Mouse (Mus musculus) G1E-ER4 (cell line): Measurements from ENCODE around the gene Tlr5. TPM values are rescaled to one million over a fixed set of nuclear protein-coding genes. Genes with fewer than 3 reads are reported as not detected.

Source experiments
- GATA1 ChIP-seq: IDR thresholded peaks from one replicate; pipeline ENCODE4 v1.8.0; 2012; ENCODE audit warnings: low read length, inconsistent platforms
- polyA plus RNA-seq: library from polyadenylated mRNA; stranded (reverse); fragments of >175 nt; gene quantifications from 2 replicates; pipeline ENCODE4 v1.2.3, GENCODE M21; 2012

Gene Tlr5
- polyA plus RNA-seq, 1 experiment: not detected

GRCm38 (mm10) chr1:182937486-182938120 lies 17.0 kb upstream of the Tlr5 start:
- no peak for TF ChIP-seq GATA1

- no peak for TF ChIP-seq GATA1
Measured at GRCm38 (mm10) chr1:182941921-182942320, 12.7 kb upstream of the Tlr5 start.

- no peak for TF ChIP-seq GATA1
Measured at GRCm38 (mm10) chr1:182943911-182944310, 10.7 kb upstream of the Tlr5 start.

GRCm38 (mm10) chr1:182944638-182945037 lies 9.9 kb upstream of the Tlr5 start:
- no peak for TF ChIP-seq GATA1

DNA sequence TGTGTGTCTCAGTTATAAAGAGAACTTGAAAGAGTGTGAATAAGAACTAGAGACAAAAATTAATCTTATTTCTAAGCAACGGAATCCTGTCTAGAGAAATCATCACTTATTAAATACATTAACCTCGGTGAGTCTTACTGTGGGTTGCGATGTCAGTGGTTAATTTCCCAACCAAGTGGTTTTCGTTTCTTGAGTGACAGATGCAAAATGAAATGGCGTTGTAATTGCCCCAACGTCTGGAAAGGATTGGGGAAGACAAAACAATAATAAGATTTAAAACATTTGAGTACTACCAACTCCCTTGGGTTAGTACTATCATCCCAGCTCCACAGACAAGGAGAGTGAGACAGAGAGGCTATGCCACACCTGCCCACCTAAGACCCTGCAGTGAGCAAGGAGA lies 9.0 kb upstream of the Tlr5 start:
- no peak for TF ChIP-seq GATA1

- TF ChIP-seq GATA1: no peak
Measured at GRCm38 (mm10) chr1:182951298-182951697, 3.3 kb upstream of the Tlr5 start.

DNA sequence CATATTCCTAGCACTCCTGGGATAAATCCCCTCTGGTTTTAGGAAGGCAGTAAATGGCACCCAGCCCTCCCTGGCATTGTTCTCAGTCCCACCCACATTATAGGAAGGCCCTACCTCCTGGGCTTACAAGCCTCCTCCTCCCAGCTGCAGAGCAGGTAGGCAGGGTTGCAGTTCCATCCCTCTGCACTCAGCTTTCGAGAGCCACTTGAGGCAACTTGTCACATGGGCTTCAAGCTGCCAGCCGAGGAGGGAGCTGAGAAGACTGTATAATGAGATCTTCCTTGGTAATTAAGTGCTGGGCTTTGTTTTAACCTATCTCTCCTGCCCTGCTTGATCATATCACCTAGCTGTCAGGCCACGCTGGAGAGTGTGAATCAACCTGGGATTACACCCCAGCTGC lies 1.4 kb upstream of the Tlr5 start:
- TF ChIP-seq GATA1: no peak

- TF ChIP-seq GATA1: no peak
Measured at GRCm38 (mm10) chr1:182953667-182954066, 921 bp upstream of the Tlr5 start.

DNA sequence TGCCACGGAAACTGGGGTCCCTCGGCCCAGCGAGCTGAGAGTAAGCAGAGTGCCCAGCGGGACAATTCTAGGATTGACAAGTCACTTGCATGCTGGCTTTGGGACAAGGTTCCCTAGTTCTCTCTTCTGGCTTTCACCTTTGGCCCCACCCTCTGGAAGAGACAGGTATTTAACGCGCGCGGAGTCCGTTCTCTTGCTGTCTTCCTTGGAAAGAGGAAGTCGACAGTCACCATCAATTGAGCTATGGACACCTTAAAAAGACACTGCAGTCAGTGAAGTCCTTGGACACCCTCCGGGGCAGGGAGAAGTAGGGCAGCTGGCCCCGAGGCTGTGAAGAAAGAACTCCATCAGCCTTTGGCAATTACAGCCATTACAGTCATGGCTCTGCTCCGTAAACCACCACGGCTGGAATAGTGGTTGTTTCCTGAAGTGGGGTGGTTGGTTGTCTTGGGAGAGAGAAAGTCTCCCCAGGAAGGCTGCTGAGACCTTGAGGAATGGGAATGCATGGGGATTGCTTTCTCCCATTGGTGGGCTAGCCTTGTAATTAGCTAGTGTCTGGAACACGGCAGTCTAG lies 546 bp downstream of the Tlr5 start:
- TF ChIP-seq GATA1: no peak

- TF ChIP-seq GATA1: no peak
Measured at GRCm38 (mm10) chr1:182956186-182956960, 1.8 kb downstream of the Tlr5 start.

- TF ChIP-seq GATA1: no peak
Measured at GRCm38 (mm10) chr1:182957001-182957757, 2.6 kb downstream of the Tlr5 start.

DNA sequence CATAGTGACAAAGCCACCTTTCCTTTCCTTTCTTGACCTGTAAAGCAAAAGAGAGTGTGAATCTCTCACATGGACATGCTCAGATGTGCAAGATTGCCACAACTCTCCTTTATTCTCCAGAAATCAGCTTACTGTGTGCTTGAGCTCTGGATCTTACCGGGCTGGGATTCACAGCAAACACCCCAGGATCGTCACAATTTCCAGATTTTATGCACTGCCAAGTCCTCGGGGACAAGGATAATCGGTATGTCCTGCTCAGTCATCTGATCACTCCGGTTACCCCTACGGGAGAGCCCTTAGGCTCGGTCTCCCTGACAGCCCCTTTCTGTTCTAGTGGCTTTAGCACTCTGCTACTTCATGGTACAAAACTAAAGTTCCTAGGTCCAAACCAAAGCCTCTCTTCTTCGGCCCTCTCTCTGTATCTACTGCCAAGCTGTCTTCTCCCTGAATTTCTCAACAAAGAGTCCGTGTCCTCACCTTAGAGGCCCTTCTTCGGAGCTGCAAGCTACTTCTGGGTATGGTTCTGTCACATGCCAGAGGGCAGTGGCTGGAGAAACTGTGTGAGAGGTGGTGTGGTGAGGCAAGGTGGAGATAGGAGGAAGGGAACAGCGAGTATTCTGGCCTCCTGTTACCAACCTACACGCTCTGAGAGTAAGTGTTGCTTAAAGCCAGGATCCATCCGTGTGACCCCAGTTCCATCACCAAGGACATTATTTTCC lies 3.4 kb downstream of the Tlr5 start:
- TF ChIP-seq GATA1: no peak

DNA sequence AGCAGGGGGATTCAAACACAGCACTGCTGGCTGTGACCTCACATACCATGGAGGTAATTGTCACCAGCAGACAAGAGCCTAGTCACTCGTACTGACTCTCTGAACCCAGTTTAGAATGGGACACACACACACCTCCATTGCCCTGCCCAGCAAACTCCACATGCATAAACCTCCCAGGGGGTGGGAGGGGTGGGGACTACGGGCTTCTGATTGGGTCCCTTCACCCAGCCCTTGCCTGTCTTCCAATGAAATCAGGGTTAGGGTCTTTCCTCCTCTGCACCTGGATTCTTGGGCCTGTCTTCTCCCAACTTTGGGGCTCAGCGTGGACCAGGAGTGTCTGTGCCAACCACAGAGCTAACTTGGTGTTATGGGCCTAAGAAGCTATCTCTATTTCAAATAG lies 4.2 kb downstream of the Tlr5 start:
- no peak for TF ChIP-seq GATA1

GRCm38 (mm10) chr1:182959251-182959691 lies 4.7 kb downstream of the Tlr5 start:
- no peak for TF ChIP-seq GATA1

GRCm38 (mm10) chr1:182959811-182960455 lies 5.3 kb downstream of the Tlr5 start:
- no peak for TF ChIP-seq GATA1
